In genomic region chr15:80044249-80044648, GRCm38 (mm10) we compare ENCODE assay signal across 33 mouse cellular contexts. TPM values are rescaled to one million over a fixed set of nuclear protein-coding genes. Genes with fewer than 3 reads are reported as not detected.
"Had no signal": no experiment of that assay in that cellular context is flagged by ENCODE, and none has a peak within 500 bp of the region (broad histone marks: within the 10 kb centered on the region; RNA-seq: fewer than 3 reads in every experiment).

No protein-coding gene starts in this region.

- ATAC-seq: liver, embryonic 12.5 days; liver, postnatal 0 days; lung, postnatal 0 days; midbrain, embryonic 13.5 days; midbrain, embryonic 15.5 days; midbrain, embryonic 16.5 days had no signal

- H3K4me2 ChIP-seq: limb, embryonic 12.5 days; limb, embryonic 13.5 days; limb, embryonic 15.5 days; liver, embryonic 11.5 days; liver, embryonic 12.5 days; liver, embryonic 13.5 days; liver, embryonic 15.5 days; lung, embryonic 14.5 days; lung, embryonic 15.5 days; midbrain, embryonic 11.5 days; midbrain, embryonic 12.5 days; midbrain, embryonic 13.5 days; midbrain, embryonic 15.5 days had no signal

- H3K9me3 ChIP-seq: limb, embryonic 10.5 days; limb, embryonic 15.5 days; liver, embryonic 13.5 days; midbrain, embryonic 10.5 days; midbrain, embryonic 15.5 days had no signal

- H3K4me1 ChIP-seq: limb, embryonic 15.5 days; midbrain, embryonic 10.5 days; midbrain, embryonic 12.5 days; midbrain, embryonic 13.5 days; midbrain, embryonic 15.5 days had no signal

- H3K36me3 ChIP-seq: limb, embryonic 10.5 days; limb, embryonic 12.5 days; limb, embryonic 13.5 days; limb, embryonic 15.5 days; liver, embryonic 12.5 days; liver, embryonic 13.5 days; liver, embryonic 15.5 days; lung, embryonic 15.5 days; midbrain, embryonic 10.5 days; midbrain, embryonic 12.5 days; midbrain, embryonic 13.5 days; midbrain, embryonic 15.5 days had no signal

- H3K4me3 ChIP-seq: limb, embryonic 10.5 days; limb, embryonic 12.5 days; limb, embryonic 13.5 days; limb, embryonic 15.5 days; liver, embryonic 12.5 days; liver, embryonic 13.5 days; liver, embryonic 15.5 days; lung, embryonic 15.5 days; megakaryocyte, embryonic 14.5 days; midbrain, embryonic 10.5 days; midbrain, embryonic 12.5 days; midbrain, embryonic 13.5 days; midbrain, embryonic 15.5 days; myocyte had no signal

- H3K27ac ChIP-seq: limb, embryonic 10.5 days; limb, embryonic 12.5 days; limb, embryonic 13.5 days; limb, embryonic 15.5 days; liver, embryonic 12.5 days; liver, embryonic 13.5 days; liver, embryonic 14.5 days; liver, embryonic 15.5 days; lung, embryonic 15.5 days; macrophage; midbrain, embryonic 10.5 days; midbrain, embryonic 12.5 days; midbrain, embryonic 13.5 days; midbrain, embryonic 15.5 days had no signal

- H3K27me3 ChIP-seq: limb, embryonic 12.5 days; limb, embryonic 13.5 days; limb, embryonic 15.5 days; liver, embryonic 15.5 days; lung, embryonic 15.5 days; midbrain, embryonic 13.5 days; midbrain, embryonic 15.5 days had no signal

- H3K9ac ChIP-seq: limb, embryonic 12.5 days; limb, embryonic 13.5 days; limb, embryonic 15.5 days; liver, embryonic 12.5 days; liver, embryonic 13.5 days; liver, embryonic 14.5 days; liver, embryonic 15.5 days; liver, postnatal 0 days; lung, embryonic 14.5 days; lung, embryonic 15.5 days; midbrain, embryonic 12.5 days; midbrain, embryonic 13.5 days; midbrain, embryonic 15.5 days had no signal

- DNase-seq: left cerebral cortex, postnatal 4 days; liver; liver, embryonic 13.5 days; liver, postnatal 0 days; lung, adult 18-20 months; lung, adult 2 months; lung, embryonic 14.5 days; lung, postnatal 10 days; lung, postnatal 14 days; lung, postnatal 36 days; lung, postnatal 4 days; midbrain, embryonic 14.5 days had no signal

RNA-seq across cellular contexts. Expression of gene Pdgfb, which starts 29.5 kb away (rescaled TPM):
- total RNA-seq: megakaryocyte progenitor cell, adult 5-6 weeks had no signal

RNA-seq across cellular contexts. Expression of gene Syngr1, which starts 46.9 kb away (rescaled TPM):
- total RNA-seq: monocyte, adult 5-6 weeks had no signal
